Mouse (Mus musculus) monocyte, adult 2 months (primary cell): ENCODE results near the gene Chpt1.
"Not testable (repeated sequence)": the region's sequence is repeated elsewhere in the genome, so short reads cannot be mapped to it uniquely, and the experiment has no call there.

ENCODE experiments used
- DNase-seq, 2 experiments: peaks; one replicate each; pipeline ENCODE4 v3.0.0; 2022; ENCODE audit warnings: low spot score in 2 of 2, low read depth in 1 of 2

The Chpt1 gene

GRCm38 (mm10) chr10:88496864-88497564 lies 6.9 kb downstream of the Chpt1 start:
- DNase-seq: no peak

- no peak for DNase-seq
These were observed 8.8 kb downstream of the Chpt1 start for GRCm38 (mm10) chr10:88494959-88495587.

- DNase-seq: no peak
These were observed 11.2 kb downstream of the Chpt1 start for GRCm38 (mm10) chr10:88492658-88493057.

- no peak for DNase-seq
These were observed 12.2 kb downstream of the Chpt1 start for GRCm38 (mm10) chr10:88491632-88492031.

- DNase-seq: no peak
These were observed 15.2 kb downstream of the Chpt1 start for GRCm38 (mm10) chr10:88488629-88489028.

- DNase-seq: not testable (repeated sequence)
These were observed 21.0 kb downstream of the Chpt1 start for GRCm38 (mm10) chr10:88482866-88483265.

- DNase-seq: no peak
These were observed 43.6 kb downstream of the Chpt1 start for GRCm38 (mm10) chr10:88460122-88460820.

GRCm38 (mm10) chr10:88459502-88459992 lies 44.3 kb downstream of the Chpt1 start, which contains the start of gene Sycp3:
TSS of gene Sycp3 (plus strand) at chr10:88459569.
- no peak for DNase-seq

GRCm38 (mm10) chr10:88457816-88458215 lies 46.1 kb downstream of the Chpt1 start:
- DNase-seq: no peak

GRCm38 (mm10) chr10:88451990-88452389 lies 51.9 kb downstream of the Chpt1 start:
- no peak for DNase-seq

GRCm38 (mm10) chr10:88451221-88451620 lies 52.7 kb downstream of the Chpt1 start:
- no peak for DNase-seq

- peak in 1 of 2 experiments; percentile 36 for DNase-seq
These were observed 62.6 kb downstream of the Chpt1 start for GRCm38 (mm10) chr10:88441224-88441623.

- no peak for DNase-seq
These were observed 75.9 kb downstream of the Chpt1 start for GRCm38 (mm10) chr10:88427998-88428397.

- DNase-seq: no peak
These were observed 77.0 kb downstream of the Chpt1 start for GRCm38 (mm10) chr10:88426896-88427295.

- no peak for DNase-seq
These were observed 77.6 kb downstream of the Chpt1 start for GRCm38 (mm10) chr10:88426158-88426816.

GRCm38 (mm10) chr10:88420655-88421435 lies 83.0 kb downstream of the Chpt1 start:
- DNase-seq: no peak

GRCm38 (mm10) chr10:88420141-88420541 lies 83.7 kb downstream of the Chpt1 start:
- DNase-seq: no peak

- DNase-seq: peak; percentile 22 to 40
These were observed 86.2 kb downstream of the Chpt1 start for GRCm38 (mm10) chr10:88417686-88418085.

GRCm38 (mm10) chr10:88412290-88412995 lies 91.4 kb downstream of the Chpt1 start:
- DNase-seq: no peak

GRCm38 (mm10) chr10:88409751-88410150 lies 94.1 kb downstream of the Chpt1 start:
- no peak for DNase-seq
